Mouse (Mus musculus): ENCODE measurements at regions not wholly inside any gene's neighbourhood (a gene's known extent, or its start where the extent isn't known, plus 50 kb on each side); places are given as distances from the start of the nearest gene placed in this dataset.
A peak's percentile ranks its signal among the peaks of the same experiment; 100 is the strongest.

DNA sequence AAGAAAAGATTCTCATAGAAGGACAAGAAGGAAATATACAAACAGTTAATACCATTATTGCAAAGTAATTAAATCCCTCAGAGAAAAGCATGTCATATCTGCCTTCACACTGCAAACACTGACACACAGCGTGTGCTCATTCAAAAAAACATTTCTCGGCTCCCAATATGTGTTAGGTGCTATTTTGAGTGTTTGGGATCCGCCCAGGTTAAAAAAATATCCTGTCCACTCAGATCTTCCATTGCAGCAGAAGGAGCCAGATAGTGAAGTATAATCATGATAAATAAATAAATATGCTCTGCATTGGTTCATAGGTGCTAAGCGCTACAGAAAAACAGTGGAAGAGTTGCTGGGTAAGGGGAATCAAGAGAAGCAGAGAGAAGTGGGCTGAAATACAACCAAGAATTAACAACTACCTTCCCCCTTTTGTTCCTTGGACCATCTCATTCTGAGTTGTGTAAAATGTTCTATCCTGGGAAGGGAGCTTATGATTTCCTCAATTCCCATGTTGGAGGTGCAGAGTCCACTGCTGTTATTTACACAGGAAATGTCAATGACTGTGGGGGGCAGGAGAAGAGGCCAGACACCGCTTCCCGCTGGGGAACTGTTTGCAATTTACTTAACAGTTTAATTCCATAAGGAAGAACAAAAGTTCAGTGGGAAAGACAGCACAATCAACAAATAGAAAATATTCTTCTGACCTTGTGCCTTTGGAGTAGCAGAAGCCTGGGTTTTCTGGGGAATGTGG lies 139.9 kb downstream of the Tle1 start:
- no peak for DNase-seq (ENCODE audit: low spot score)

DNA sequence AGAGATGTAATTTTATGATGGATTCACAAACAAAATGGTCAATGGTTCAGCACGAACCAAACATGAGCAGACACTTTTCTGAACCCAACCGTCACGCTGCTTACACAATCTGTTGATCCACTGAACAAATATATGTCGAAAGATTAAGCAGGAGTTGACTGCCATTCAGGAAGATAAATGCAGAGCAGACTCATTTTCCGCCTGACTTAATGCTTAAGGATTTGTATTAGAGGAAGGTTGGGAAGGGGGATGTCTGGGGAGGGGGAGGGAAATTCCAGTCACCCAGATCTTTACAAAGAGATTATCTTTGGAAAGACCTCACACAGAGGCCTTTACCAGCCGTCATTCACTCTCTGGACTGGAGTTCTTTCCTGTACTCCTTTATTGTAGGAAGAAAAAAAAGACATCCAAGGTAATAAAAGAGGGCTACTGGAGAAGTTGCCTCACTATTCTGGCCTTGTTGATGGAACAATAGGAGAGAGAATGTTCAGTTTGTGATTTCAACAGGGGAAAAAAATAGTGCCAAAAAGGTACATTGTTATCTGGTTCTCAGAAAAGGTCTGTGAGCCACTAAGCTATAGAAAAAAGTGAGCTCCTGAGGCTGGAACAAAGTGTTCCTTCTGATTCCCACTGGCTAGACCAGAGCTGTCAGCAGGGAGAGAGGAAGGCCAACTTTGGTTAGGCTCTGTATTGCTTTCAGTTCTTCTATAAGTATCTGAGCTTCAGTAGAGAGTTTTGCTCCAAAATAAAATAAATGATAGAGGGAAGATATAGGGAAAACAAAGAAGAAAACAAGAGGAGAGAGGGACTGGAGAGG lies 150.9 kb downstream of the Tle1 start:
- peak; percentile 72 for DNase-seq (ENCODE audit: low spot score)

DNA sequence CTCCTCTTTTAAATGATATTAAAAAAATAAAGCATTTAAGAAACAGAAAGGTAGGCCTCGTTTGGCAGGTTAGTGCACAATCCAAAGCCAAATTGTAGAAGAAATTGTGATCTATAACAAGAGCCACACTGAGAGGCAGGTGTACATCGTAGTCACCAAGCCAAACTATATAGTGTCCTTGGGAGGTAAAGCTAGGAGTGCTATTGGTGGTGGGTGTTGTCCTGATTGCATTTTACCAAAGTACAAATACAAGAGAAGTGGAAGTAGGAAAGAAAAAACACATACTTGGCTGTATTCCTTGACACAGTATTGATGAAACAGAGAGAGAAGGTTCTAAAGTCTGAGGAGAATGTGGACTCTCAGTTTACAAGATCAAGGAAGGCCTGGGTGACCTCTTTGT lies 178.6 kb downstream of the Tle1 start:
- no peak for DNase-seq (ENCODE audit: low spot score)

DNA sequence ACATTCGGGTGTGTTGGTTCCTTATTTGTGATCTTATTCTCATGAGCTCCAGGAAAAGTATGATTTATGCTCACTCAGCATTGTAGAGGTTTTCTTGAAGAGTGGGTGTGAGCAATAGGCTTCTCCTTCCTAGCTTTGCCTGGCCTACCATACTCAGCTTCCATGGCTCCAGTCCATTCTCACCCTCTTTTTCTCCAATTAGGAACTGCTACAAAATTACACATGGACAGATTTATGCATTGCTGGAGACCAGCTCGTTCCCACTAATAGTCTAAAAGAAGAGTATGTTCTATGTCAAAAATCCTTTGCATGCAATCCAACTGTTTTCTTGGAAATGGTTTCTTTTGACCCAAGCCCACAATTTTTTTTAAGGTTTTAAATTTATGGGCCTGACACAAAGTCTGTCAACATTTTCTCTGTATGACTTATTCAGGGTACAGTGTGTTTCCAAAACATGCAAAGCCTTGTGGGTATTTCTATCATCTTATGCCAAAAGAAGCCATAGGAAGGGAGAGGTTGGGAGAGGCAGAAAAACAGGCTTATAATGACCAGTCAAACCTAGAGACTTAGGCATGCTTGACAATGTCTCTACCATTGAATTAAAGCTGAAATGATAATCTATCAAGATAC lies 186.4 kb downstream of the Tle1 start:
- DNase-seq (ENCODE audit: low spot score): no peak

DNA sequence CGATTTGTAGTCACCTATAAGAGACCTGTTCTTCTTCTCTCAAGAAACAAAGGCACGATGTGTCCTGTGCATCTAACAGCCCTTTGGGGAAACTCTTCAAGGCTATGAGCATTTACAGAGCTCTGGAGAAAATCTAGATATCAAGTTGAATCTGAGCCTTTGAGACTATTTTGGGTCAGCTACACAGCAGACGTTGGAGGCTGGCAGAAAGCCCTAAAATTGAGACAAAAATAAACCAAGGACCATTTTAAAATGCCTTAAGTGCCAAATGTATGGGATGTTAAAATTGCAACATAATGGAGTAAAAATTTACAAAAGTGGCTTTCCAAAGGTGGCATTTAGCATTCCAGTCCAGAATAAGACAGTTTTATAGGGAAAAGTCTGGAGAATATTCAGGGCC lies 187.1 kb downstream of the Tle1 start:
- no peak for DNase-seq (ENCODE audit: low spot score)

DNA sequence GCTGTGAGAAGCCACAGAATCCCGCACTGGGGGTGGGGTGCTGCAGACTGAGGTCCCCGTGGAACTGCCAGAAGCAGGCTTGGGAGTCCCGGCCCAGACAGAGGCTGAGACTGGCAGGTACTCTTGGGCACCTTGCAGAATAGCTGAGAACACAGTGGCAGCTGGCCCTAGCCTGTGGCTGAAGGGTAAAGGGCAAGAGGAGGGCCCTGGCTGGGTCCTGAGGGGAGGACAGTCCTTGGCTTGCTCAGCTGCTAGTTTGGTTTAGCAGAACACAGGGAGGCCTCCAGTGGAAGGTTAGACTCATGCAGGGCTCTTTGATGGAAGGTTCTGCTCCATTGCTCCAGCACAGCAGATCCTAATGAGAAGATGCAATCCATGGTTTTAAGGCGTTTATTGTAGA lies 190.4 kb downstream of the Tle1 start:
- DNase-seq (ENCODE audit: low spot score): no peak

- no peak for DNase-seq (ENCODE audit: low spot score)
Observed at GRCm38 (mm10) chr4:72005926-72006325, 194.8 kb downstream of the Tle1 start.

- DNase-seq (ENCODE audit: low spot score): no peak
Observed at GRCm38 (mm10) chr4:72001221-72001875, 199.4 kb downstream of the Tle1 start.

DNA sequence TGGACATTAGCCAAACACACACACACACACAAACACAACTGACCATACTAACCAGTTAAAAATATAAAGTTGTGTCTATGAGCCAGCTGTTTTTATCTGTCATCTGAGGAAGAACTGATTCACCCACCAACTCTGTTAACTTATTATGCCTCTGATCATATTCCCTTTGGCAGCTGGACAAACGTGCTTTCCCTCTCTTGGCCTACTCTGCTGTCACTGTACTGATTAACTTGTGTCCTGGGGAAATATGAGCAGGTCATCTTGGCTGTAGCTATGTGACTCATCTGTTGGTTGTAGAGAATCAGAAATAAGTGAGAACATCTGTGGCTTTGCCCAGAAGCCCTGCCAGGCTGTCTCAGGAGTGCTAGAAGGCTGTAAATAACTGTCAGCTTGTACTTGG lies 210.9 kb upstream of the Gm11232 start:
- DNase-seq (ENCODE audit: low spot score): peak; percentile 11

GRCm38 (mm10) chr4:71953441-71953840 lies 195.7 kb upstream of the Gm11232 start:
- no peak for DNase-seq (ENCODE audit: low spot score)

- no peak for DNase-seq (ENCODE audit: low spot score)
Observed at GRCm38 (mm10) chr4:71933240-71933986, 175.6 kb upstream of the Gm11232 start.

DNA sequence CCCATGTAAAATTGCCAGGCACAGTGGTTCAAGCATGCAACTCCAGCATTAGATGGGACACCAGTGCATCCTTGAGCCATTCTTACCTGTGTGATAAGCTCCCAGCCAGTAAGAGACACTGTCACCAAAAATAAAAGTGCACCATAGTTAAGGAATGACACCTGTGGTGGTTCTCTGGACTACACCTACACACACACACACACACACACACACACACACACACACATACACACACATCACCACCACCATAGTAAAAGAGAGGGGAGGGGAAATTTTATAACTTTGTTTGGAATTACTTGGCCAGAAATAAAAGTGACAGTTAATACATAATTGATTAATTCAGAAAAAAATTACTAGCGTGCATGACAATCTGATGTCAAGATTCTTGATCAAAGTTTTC lies 175.1 kb upstream of the Gm11232 start:
- no peak for DNase-seq (ENCODE audit: low spot score)

- no peak for DNase-seq (ENCODE audit: low spot score)
Observed at GRCm38 (mm10) chr4:71911551-71911950, 153.8 kb upstream of the Gm11232 start.

GRCm38 (mm10) chr4:71875651-71876050 lies 117.9 kb upstream of the Gm11232 start:
- no peak for DNase-seq (ENCODE audit: low spot score)

GRCm38 (mm10) chr4:71866948-71867347 lies 109.2 kb upstream of the Gm11232 start:
- DNase-seq (ENCODE audit: low spot score): peak; percentile 8

- no peak for DNase-seq (ENCODE audit: low spot score)
Observed at GRCm38 (mm10) chr4:71841833-71842232, 84.1 kb upstream of the Gm11232 start.

DNA sequence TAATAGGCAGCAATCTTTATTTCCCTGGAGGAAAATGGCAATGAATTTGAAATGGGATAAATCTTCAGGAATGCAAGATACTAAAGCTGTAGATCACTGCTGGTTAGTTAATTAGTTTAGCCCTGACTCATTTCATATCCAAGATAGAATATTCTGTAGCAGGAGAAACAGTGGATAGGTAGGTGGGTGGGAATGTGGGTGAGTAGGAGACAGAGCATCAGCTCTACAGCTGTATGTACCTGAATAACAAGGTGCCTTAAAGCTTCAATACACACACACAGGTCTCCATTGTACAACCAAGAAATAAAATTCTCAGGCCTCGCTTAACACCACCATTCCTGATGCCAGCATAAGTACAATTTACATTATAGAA lies 83.0 kb upstream of the Gm11232 start:
- DNase-seq (ENCODE audit: low spot score): no peak

- no peak for DNase-seq (ENCODE audit: low spot score)
Observed at GRCm38 (mm10) chr4:71839803-71840773, 82.3 kb upstream of the Gm11232 start.

DNA sequence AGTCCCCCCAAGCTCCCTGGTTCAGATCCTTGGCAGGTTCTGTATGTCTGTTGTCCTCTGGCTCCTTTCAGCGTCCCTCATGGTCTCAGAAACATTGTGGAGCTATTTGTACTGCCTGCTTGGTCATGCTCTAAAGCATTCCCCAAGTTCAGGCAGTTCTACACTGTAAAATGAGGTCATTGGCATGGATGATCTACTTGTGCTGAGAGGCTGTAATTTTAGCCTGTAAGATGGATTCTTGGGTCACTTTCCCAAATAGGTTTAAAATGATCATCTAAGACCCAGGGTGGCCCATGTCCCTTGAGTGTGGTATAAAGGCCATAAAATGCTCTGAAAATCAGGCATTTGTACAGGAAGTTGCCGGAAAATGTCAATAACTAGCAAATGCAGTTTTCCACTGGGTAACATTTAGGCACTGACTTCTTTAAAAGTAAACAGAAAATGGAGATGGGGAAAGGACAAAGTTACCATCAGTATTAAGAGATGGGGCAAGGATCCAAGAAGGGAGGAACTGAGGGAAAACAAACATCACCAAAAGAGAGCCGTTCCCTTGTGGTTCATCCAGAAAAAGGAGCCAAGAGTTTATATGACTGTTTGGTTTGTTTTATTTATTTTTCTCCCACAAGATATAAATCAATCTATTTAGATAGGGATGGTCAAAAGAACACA lies 81.5 kb upstream of the Gm11232 start:
- DNase-seq (ENCODE audit: low spot score): no peak

DNA sequence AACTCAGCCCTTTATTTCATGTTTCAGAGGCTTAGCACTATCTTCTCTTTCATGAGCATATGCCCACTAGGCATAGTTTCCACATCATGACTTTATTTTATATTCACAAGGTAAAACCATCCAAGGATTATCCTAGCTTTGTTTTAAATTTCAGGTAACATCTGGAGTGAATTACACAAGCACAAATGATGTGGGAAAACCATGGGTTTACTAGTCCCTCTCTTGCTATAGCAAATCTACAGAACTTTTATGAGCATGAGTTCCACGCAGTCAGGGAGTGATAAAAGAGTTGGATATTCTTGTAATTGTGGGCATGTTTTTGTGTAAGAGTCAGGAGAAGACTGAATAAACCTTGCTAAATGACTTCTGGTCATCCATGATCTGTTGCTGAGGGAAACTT lies 78.0 kb upstream of the Gm11232 start:
- no peak for DNase-seq (ENCODE audit: low spot score)
